Mouse (Mus musculus): ENCODE measurements around the gene Dcdc2b. TPM values are rescaled to one million over a fixed set of nuclear protein-coding genes. Genes with fewer than 3 reads are reported as not detected.
A peak's percentile ranks its signal among the peaks of the same experiment; 100 is the strongest.

The Dcdc2b gene
- polyA plus RNA-seq, 1 experiment from 2014 or later = 20.1 TPM

DNA sequence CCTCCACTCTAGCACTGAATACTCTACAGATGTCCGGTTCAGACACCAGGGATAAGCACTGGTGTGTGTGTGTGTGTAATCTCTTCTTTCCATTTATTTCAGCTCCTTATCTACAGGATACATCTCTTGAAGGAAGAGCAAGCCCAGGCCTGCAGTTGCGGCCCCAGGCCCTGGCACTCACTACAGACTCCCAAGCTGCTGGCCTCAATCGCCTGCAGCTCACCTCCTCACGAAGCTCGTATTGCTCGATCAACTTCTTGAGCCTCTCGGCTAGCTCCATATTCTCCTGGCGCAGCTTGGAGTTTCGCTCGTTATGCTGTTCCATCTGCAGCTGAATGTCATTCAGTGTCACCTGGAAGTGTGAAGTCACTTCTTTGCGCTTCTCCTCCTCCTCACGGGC lies 17.8 kb upstream of the Dcdc2b start:
- Histone ChIP-seq H3K27me3 (replicated peaks; ENCODE audit: insufficient read depth, low read length) (no peaks in the 10 kb centered on the region), H3K27ac (ENCODE audit: low read length) (no peak overlapping the region), H3K36me3 (ENCODE audit: insufficient read depth, low read length) (peaks cover 31% of the 10 kb centered on the region), H3K9me3 (ENCODE audit: low read length) (no peaks in the 10 kb centered on the region), H3K4me2 (replicated peaks; ENCODE audit: low read depth, low read length) (no peak overlapping the region), H3K9ac (replicated peaks; ENCODE audit: low read depth) (no peak overlapping the region), H3K4me3 (ENCODE audit: low read depth, low read length) (no peak overlapping the region), H3K4me1 (ENCODE audit: insufficient read depth, low read depth, low read length) (0 out of 2 replicates have a peak, but pooled peaks cover 3% of the 10 kb centered on the region)
- ATAC-seq = no peak
- TF ChIP-seq EP300 (IDR thresholded peaks at IDR 0.05) = no peak
- no peak for TF ChIP-seq CTCF (IDR thresholded peaks at IDR 0.05)
- 80% methylated on average over 12 of the region's 12 CpGs for WGBS
- no peak for DNase-seq (ENCODE audit: low spot score)

DNA sequence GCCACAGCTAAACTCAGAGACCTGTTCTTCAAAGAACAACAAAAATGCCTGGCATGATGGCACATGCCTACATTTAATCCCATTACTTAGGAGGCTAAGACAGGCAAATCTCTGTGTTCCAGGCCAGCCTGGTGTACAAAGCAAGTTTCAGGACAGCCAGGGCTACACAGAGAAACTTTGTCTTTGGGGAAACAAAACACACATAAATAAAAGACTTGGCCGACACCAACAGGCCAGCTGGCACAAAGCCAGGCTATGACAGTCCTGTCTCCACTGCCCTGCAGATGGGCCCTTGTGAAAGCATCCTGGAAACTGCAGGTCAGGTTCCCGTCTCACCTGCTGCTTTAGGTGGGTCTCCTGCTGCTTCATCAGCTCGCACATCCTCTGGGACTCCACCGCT lies 16.9 kb upstream of the Dcdc2b start:
- H3K36me3 ChIP-seq (ENCODE audit: insufficient read depth, low read length) = peaks cover 31% of the 10 kb centered on the region
- H3K27me3 ChIP-seq (replicated peaks; ENCODE audit: insufficient read depth, low read length) = no peaks in the 10 kb centered on the region
- ATAC-seq (no peak), DNase-seq (ENCODE audit: low spot score) (no peak)
- H3K27ac ChIP-seq (ENCODE audit: low read length) = no peak overlapping the region
- H3K4me2 ChIP-seq (replicated peaks; ENCODE audit: low read depth, low read length) = no peak overlapping the region
- TF ChIP-seq EP300 (IDR thresholded peaks at IDR 0.05) (no peak), CTCF (IDR thresholded peaks at IDR 0.05) (no peak)
- 0 out of 2 replicates have a peak, but pooled peaks cover 3% of the 10 kb centered on the region for H3K4me1 ChIP-seq (ENCODE audit: insufficient read depth, low read depth, low read length)
- no peaks in the 10 kb centered on the region for H3K9me3 ChIP-seq (ENCODE audit: low read length)
- no peak overlapping the region for H3K4me3 ChIP-seq (ENCODE audit: low read depth, low read length)
- 76% methylated on average over 4 of the region's 4 CpGs for WGBS
- no peak overlapping the region for H3K9ac ChIP-seq (replicated peaks; ENCODE audit: low read depth)

DNA sequence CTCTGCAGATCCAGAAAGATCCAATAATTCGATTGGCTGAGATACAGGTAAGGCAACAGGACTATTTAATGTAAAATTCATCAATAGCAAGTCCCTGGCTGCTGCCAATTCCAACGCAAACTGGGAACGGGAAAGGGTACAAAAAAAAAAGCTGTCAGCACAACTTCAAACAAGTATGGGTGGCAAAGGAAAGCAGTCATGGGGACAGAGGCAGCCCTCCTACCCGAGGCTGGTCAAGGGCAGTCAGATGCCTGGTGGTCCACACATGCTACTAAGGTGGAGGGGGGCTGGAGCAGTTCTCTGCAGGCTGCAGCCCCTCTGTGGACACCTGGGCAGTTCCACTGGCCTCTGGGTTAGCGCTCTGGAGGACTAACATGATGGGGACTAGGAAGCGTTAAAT lies 12.0 kb upstream of the Dcdc2b start:
- WGBS = 69% methylated on average over 6 of the region's 6 CpGs
- Histone ChIP-seq H3K4me2 (replicated peaks; ENCODE audit: low read depth, low read length) (no peak overlapping the region), H3K36me3 (ENCODE audit: insufficient read depth, low read length) (peaks cover 19% of the 10 kb centered on the region), H3K27ac (ENCODE audit: low read length) (no peak overlapping the region), H3K9me3 (ENCODE audit: low read length) (no peaks in the 10 kb centered on the region), H3K4me1 (ENCODE audit: insufficient read depth, low read depth, low read length) (peaks cover 24% of the 10 kb centered on the region), H3K9ac (replicated peaks; ENCODE audit: low read depth) (no peak overlapping the region), H3K27me3 (replicated peaks; ENCODE audit: insufficient read depth, low read length) (no peaks in the 10 kb centered on the region), H3K4me3 (ENCODE audit: low read depth, low read length) (no peak overlapping the region)
- DNase-seq (ENCODE audit: low spot score) (no peak), ATAC-seq (no peak)
- no peak for TF ChIP-seq EP300 (IDR thresholded peaks at IDR 0.05)
- no peak for TF ChIP-seq CTCF (IDR thresholded peaks at IDR 0.05)

DNA sequence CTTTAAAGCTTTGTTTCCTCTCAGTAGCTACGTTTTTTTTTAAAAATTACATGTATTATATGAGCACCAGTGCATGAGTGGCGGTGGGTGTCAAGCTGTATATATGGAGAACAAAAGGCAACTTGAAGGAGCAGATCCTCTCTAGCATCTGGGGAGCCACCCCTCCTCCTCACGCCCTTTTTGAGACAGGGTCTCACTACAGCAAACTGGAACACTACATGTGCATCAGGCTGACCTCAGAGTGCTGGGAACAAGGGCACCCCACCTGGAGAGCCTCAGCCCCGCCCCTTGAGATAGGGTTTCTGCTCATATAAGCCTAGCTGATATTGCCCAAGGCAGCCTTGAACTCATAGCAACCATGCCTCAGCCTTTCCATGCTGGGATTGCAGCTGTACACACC lies 11.4 kb upstream of the Dcdc2b start:
- Histone ChIP-seq H3K4me2 (replicated peaks; ENCODE audit: low read depth, low read length) (no peak overlapping the region; the same call in 1 of the 2 replicates), H3K27ac (ENCODE audit: low read length) (no peak overlapping the region), H3K4me1 (ENCODE audit: insufficient read depth, low read depth, low read length) (peaks cover 24% of the 10 kb centered on the region), H3K4me3 (ENCODE audit: low read depth, low read length) (no peak overlapping the region), H3K36me3 (ENCODE audit: insufficient read depth, low read length) (peaks cover 19% of the 10 kb centered on the region), H3K27me3 (replicated peaks; ENCODE audit: insufficient read depth, low read length) (no peaks in the 10 kb centered on the region), H3K9me3 (ENCODE audit: low read length) (no peaks in the 10 kb centered on the region), H3K9ac (replicated peaks; ENCODE audit: low read depth) (no peak overlapping the region)
- ATAC-seq = no peak
- DNase-seq (ENCODE audit: low spot score) = no peak
- WGBS = 50% methylated on average over 4 of the region's 4 CpGs
- TF ChIP-seq EP300 (IDR thresholded peaks at IDR 0.05) = no peak
- no peak for TF ChIP-seq CTCF (IDR thresholded peaks at IDR 0.05)

DNA sequence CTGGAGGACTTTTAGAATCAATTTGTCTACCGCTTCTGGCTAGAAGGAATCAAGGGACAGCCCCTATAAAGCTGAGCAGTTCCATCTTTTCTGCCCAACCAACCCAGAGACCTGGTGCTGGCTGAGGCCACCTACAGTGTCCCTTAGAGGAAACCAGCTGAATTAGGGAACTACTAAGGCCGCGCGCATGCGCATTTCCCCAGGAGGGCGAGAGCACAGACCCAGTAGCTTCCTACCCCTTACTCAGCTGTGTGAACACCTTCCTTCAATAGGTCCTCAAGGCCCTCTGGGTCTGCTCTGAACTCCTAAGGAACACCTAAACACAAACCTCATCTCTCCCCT lies 10.9 kb upstream of the Dcdc2b start:
- WGBS = 6% methylated on average over 6 of the region's 6 CpGs
- Histone ChIP-seq H3K9ac (replicated peaks; ENCODE audit: low read depth) (no peak overlapping the region; the same call in 1 of the 2 replicates), H3K4me3 (ENCODE audit: low read depth, low read length) (peak overlapping the region; percentile 60), H3K27me3 (replicated peaks; ENCODE audit: insufficient read depth, low read length) (no peaks in the 10 kb centered on the region), H3K9me3 (ENCODE audit: low read length) (no peaks in the 10 kb centered on the region), H3K27ac (ENCODE audit: low read length) (peak overlapping the region; percentile 92), H3K4me2 (replicated peaks; ENCODE audit: low read depth, low read length) (peak overlapping the region; percentile 76), H3K4me1 (ENCODE audit: insufficient read depth, low read depth, low read length) (peaks cover 24% of the 10 kb centered on the region), H3K36me3 (ENCODE audit: insufficient read depth, low read length) (peaks cover 19% of the 10 kb centered on the region)
- no peak for TF ChIP-seq CTCF (IDR thresholded peaks at IDR 0.05)
- no peak for TF ChIP-seq EP300 (IDR thresholded peaks at IDR 0.05)
- ATAC-seq (peak; percentile 26), DNase-seq (ENCODE audit: low spot score) (peak; percentile 67)

DNA sequence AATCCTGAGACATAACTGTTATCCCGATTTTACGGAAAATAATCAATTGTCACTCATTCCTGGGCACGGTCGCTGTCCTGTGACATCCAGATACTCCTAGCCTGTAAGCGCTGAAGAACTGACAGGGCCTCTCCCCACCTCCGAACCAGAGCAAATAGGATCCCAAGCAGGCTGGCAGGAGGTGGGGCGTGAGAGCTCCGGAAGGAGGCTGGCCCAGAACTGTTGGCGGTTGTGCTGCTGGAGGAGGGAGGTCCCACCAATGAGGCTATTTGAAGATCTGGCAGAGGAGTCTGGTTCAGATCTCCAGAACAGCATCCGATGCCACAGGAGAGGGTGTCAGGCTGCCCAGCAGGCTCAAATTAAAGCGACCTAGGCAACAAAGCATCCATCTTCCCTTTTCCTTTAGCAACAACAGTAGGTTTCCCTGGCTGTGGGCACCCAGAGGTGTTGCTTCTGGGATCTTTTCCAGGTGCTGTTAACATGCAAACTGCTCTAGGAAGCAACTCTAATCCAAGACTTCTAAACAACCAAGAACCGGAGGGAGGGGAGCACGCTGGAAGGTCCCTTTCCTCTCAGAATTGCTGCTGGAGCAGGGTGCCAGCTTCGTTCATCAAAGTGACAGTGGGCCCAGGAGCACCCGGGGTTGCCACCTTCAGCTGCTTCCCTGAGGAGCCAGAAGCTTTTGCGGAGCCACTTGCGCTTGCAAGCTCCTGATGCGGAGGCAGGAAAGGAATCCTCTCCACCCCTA lies 10.4 kb upstream of the Dcdc2b start:
- TF ChIP-seq CTCF (IDR thresholded peaks at IDR 0.05) (0 out of 2 replicates have a peak, but pooled peaks have one; percentile 9), EP300 (IDR thresholded peaks at IDR 0.05) (no peak)
- Histone ChIP-seq H3K36me3 (ENCODE audit: insufficient read depth, low read length) (peaks cover 16% of the 10 kb centered on the region), H3K4me3 (ENCODE audit: low read depth, low read length) (peak overlapping the region; percentile 60), H3K4me1 (ENCODE audit: insufficient read depth, low read depth, low read length) (peaks cover 24% of the 10 kb centered on the region), H3K27ac (ENCODE audit: low read length) (peak overlapping the region; percentile 92), H3K27me3 (replicated peaks; ENCODE audit: insufficient read depth, low read length) (no peaks in the 10 kb centered on the region), H3K9ac (replicated peaks; ENCODE audit: low read depth) (peak overlapping the region; percentile 71; the same call in 1 of the 2 replicates), H3K4me2 (replicated peaks; ENCODE audit: low read depth, low read length) (peak overlapping the region; percentile 76), H3K9me3 (ENCODE audit: low read length) (no peaks in the 10 kb centered on the region)
- WGBS = 1% methylated on average over 18 of the region's 18 CpGs
- peak; percentile 94 for ATAC-seq
- DNase-seq (ENCODE audit: low spot score) = peak; percentile 97

Measured in lung, postnatal 0 days (tissue).